Mouse (Mus musculus): ENCODE measurements around the gene Cnnm4.

DNA sequence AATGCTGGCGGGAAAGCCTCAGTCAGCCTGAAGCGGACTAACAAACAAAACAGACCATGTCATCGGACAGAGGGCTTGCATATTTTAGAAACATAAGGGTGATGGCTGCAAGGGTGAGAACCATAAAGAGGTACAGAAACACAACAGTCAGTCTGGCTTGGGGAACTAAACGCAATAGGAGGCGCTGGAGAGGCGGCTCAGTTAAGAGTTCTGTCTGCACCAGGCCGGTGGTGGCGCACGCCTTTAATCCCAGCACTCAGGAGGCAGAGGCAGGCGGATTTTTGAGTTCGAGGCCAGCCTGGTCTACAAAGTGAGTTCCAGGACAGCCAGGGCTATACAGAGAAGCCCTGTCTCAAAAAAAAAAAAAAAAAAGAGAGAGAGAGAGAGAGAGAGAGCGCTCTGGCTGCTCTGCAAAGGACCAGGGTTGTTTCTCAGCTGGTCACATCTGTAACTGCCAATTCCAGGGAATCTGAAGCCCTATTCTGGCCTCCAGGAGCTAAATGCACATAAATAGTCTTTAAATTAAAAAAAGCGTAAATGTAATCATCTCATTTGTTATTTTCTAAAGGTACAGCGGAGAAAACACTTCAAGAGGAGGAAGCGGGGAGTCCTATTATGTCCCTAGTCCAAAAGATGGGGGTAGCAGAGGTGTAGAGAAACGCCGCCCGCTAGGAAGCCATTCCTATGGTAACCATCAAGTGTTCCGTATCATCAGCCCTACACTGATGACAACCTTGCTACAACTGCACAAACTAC lies 74.6 kb downstream of the Cnnm4 start:
- TF ChIP-seq CTCF (IDR thresholded peaks at IDR 0.05; ENCODE audit: low read depth, low read length) (no peak), POLR2A (IDR thresholded peaks at IDR 0.05; ENCODE audit: borderline replicate concordance, low read depth, low read length) (no peak)
